Mouse (Mus musculus): ENCODE measurements around the gene 9130023H24Rik. TPM values are rescaled to one million over a fixed set of nuclear protein-coding genes. Genes with fewer than 3 reads are reported as not detected.

The 9130023H24Rik gene
- polyA plus RNA-seq (2016; fragmentation: Nextera tagmentation; extraction: Ambion mirVana) = 10.0 and 10.7 TPM in 2 replicates

GRCm38 (mm10) chr7:128237927-128238778, at the start of gene 9130023H24Rik:
Gene 9130023H24Rik, minus strand, starts transcription at chr7:128238031.
- Histone ChIP-seq H3K36me3 (replicated peaks) (peaks cover 51% of the 10 kb centered on the region), H3K4me3 (peak within 1 kb of the TSS; percentile 76), H3K9me3 (no peaks in the 10 kb centered on the region), H3K4me1 (peaks cover 36% of the 10 kb centered on the region), H3K27ac (peak within 1 kb of the TSS; percentile 98), H3K27me3 (ENCODE audit: poor library complexity, severe bottlenecking) (no peaks in the 10 kb centered on the region)
- under 1% methylated on average over 72 of the region's 72 CpGs for WGBS
- peak; percentile 100 for DNase-seq (ENCODE audit: extremely low spot score, low spot score)

GRCm38 (mm10) chr7:128285060-128285459, 47.2 kb upstream of the 9130023H24Rik start:
- WGBS = 89% methylated on average over 8 of the region's 8 CpGs
- Histone ChIP-seq H3K9me3 (no peaks in the 10 kb centered on the region), H3K4me3 (no peak overlapping the region), H3K36me3 (replicated peaks) (peaks cover 49% of the 10 kb centered on the region), H3K27me3 (ENCODE audit: poor library complexity, severe bottlenecking) (peaks cover 75% of the 10 kb centered on the region), H3K27ac (no peak overlapping the region), H3K4me1 (peaks cover 50% of the 10 kb centered on the region)
- DNase-seq (ENCODE audit: extremely low spot score, low spot score) = no peak

- Histone ChIP-seq H3K27ac (peak overlapping the region; percentile 79), H3K27me3 (ENCODE audit: poor library complexity, severe bottlenecking) (peaks cover 85% of the 10 kb centered on the region), H3K4me3 (no peak overlapping the region), H3K4me1 (peaks cover 42% of the 10 kb centered on the region), H3K36me3 (replicated peaks) (peaks cover 58% of the 10 kb centered on the region), H3K9me3 (no peaks in the 10 kb centered on the region)
- 60% methylated on average over 5 of the region's 5 CpGs for WGBS
- DNase-seq (ENCODE audit: extremely low spot score, low spot score) = no peak
These were observed 46.2 kb upstream of the 9130023H24Rik start for GRCm38 (mm10) chr7:128284047-128284446.

- Histone ChIP-seq H3K4me3 (no peak overlapping the region), H3K27me3 (ENCODE audit: poor library complexity, severe bottlenecking) (peaks cover 86% of the 10 kb centered on the region), H3K27ac (peak overlapping the region; percentile 79), H3K4me1 (peaks cover 39% of the 10 kb centered on the region), H3K9me3 (no peaks in the 10 kb centered on the region), H3K36me3 (replicated peaks) (peaks cover 55% of the 10 kb centered on the region)
- 8% methylated on average over 7 of the region's 7 CpGs for WGBS
- DNase-seq (ENCODE audit: extremely low spot score, low spot score) = peak; percentile 45
These were observed 44.9 kb upstream of the 9130023H24Rik start for GRCm38 (mm10) chr7:128282532-128283244.

- no peak for DNase-seq (ENCODE audit: extremely low spot score, low spot score)
- H3K36me3 ChIP-seq (replicated peaks) = peaks cover 52% of the 10 kb centered on the region
- WGBS = 84% methylated on average over 11 of the region's 11 CpGs
- no peak overlapping the region for H3K4me3 ChIP-seq
- peaks cover 79% of the 10 kb centered on the region for H3K27me3 ChIP-seq (ENCODE audit: poor library complexity, severe bottlenecking)
- no peaks in the 10 kb centered on the region for H3K9me3 ChIP-seq
- H3K27ac ChIP-seq = no peak overlapping the region
- H3K4me1 ChIP-seq = peaks cover 48% of the 10 kb centered on the region
These were observed 43.9 kb upstream of the 9130023H24Rik start for GRCm38 (mm10) chr7:128281765-128282164.

GRCm38 (mm10) chr7:128279750-128280149, 41.9 kb upstream of the 9130023H24Rik start:
- peaks cover 59% of the 10 kb centered on the region for H3K27me3 ChIP-seq (ENCODE audit: poor library complexity, severe bottlenecking)
- H3K27ac ChIP-seq = no peak overlapping the region
- peaks cover 60% of the 10 kb centered on the region for H3K36me3 ChIP-seq (replicated peaks)
- H3K4me1 ChIP-seq = peaks cover 49% of the 10 kb centered on the region
- no peak for DNase-seq (ENCODE audit: extremely low spot score, low spot score)
- WGBS = 96% methylated on average over 4 of the region's 4 CpGs
- H3K9me3 ChIP-seq = no peaks in the 10 kb centered on the region
- no peak overlapping the region for H3K4me3 ChIP-seq

GRCm38 (mm10) chr7:128276051-128276450, 38.2 kb upstream of the 9130023H24Rik start:
- peaks cover 92% of the 10 kb centered on the region for H3K36me3 ChIP-seq (replicated peaks)
- H3K9me3 ChIP-seq = no peaks in the 10 kb centered on the region
- peaks cover 35% of the 10 kb centered on the region for H3K27me3 ChIP-seq (ENCODE audit: poor library complexity, severe bottlenecking)
- H3K27ac ChIP-seq = no peak overlapping the region
- no peak for DNase-seq (ENCODE audit: extremely low spot score, low spot score)
- WGBS = 94% methylated on average over 6 of the region's 6 CpGs
- no peak overlapping the region for H3K4me3 ChIP-seq
- H3K4me1 ChIP-seq = peaks cover 23% of the 10 kb centered on the region

GRCm38 (mm10) chr7:128271496-128271895, 33.7 kb upstream of the 9130023H24Rik start:
- Histone ChIP-seq H3K9me3 (no peaks in the 10 kb centered on the region), H3K27me3 (ENCODE audit: poor library complexity, severe bottlenecking) (peaks cover 11% of the 10 kb centered on the region; the same call in 1 of the 2 replicates), H3K4me3 (no peak overlapping the region), H3K36me3 (replicated peaks) (peaks cover 64% of the 10 kb centered on the region), H3K4me1 (peaks cover 7% of the 10 kb centered on the region), H3K27ac (no peak overlapping the region)
- WGBS = 96% methylated on average over 9 of the region's 9 CpGs
- no peak for DNase-seq (ENCODE audit: extremely low spot score, low spot score)

GRCm38 (mm10) chr7:128270431-128270850, 32.6 kb upstream of the 9130023H24Rik start:
- DNase-seq (ENCODE audit: extremely low spot score, low spot score) = no peak
- WGBS = 57% methylated on average over 13 of the region's 13 CpGs
- Histone ChIP-seq H3K36me3 (replicated peaks) (peaks cover 54% of the 10 kb centered on the region), H3K9me3 (no peaks in the 10 kb centered on the region), H3K27ac (0 out of 2 replicates have a peak overlapping the region, but pooled peaks have one; percentile 13), H3K27me3 (ENCODE audit: poor library complexity, severe bottlenecking) (peaks cover 11% of the 10 kb centered on the region; the same call in 1 of the 2 replicates), H3K4me3 (no peak overlapping the region), H3K4me1 (peaks cover 7% of the 10 kb centered on the region)

- peaks cover 7% of the 10 kb centered on the region for H3K4me1 ChIP-seq
- WGBS = 91% methylated on average over 7 of the region's 7 CpGs
- peaks cover 11% of the 10 kb centered on the region; the same call in 1 of the 2 replicates for H3K27me3 ChIP-seq (ENCODE audit: poor library complexity, severe bottlenecking)
- no peak overlapping the region for H3K27ac ChIP-seq
- H3K4me3 ChIP-seq = no peak overlapping the region
- no peak for DNase-seq (ENCODE audit: extremely low spot score, low spot score)
- no peaks in the 10 kb centered on the region for H3K9me3 ChIP-seq
- peaks cover 27% of the 10 kb centered on the region for H3K36me3 ChIP-seq (replicated peaks)
These were observed 30.0 kb upstream of the 9130023H24Rik start for GRCm38 (mm10) chr7:128267813-128268212.

- Histone ChIP-seq H3K4me1 (peaks cover 7% of the 10 kb centered on the region), H3K9me3 (no peaks in the 10 kb centered on the region), H3K36me3 (replicated peaks) (peaks cover 23% of the 10 kb centered on the region), H3K4me3 (no peak overlapping the region), H3K27me3 (ENCODE audit: poor library complexity, severe bottlenecking) (peaks cover 11% of the 10 kb centered on the region; the same call in 1 of the 2 replicates), H3K27ac (no peak overlapping the region)
- DNase-seq (ENCODE audit: extremely low spot score, low spot score) = no peak
- WGBS = 71% methylated on average over 13 of the region's 13 CpGs
These were observed 29.6 kb upstream of the 9130023H24Rik start for GRCm38 (mm10) chr7:128267391-128267790.

- no peak for DNase-seq (ENCODE audit: extremely low spot score, low spot score)
- peaks cover 10% of the 10 kb centered on the region for H3K36me3 ChIP-seq (replicated peaks)
- H3K27ac ChIP-seq = no peak overlapping the region
- H3K9me3 ChIP-seq = no peaks in the 10 kb centered on the region
- 80% methylated on average over 5 of the region's 5 CpGs for WGBS
- no peak overlapping the region for H3K4me3 ChIP-seq
- H3K4me1 ChIP-seq = peaks cover 7% of the 10 kb centered on the region
- H3K27me3 ChIP-seq (ENCODE audit: poor library complexity, severe bottlenecking) = peaks cover 11% of the 10 kb centered on the region; the same call in 1 of the 2 replicates
These were observed 28.2 kb upstream of the 9130023H24Rik start for GRCm38 (mm10) chr7:128266056-128266455.

Data from forebrain, embryonic 10.5 days (tissue).